Mouse (Mus musculus) stomach, embryonic 14.5 days (tissue): Measurements from ENCODE around the gene Trpm3. TPM values are rescaled to one million over a fixed set of nuclear protein-coding genes. Genes with fewer than 3 reads are reported as not detected.

ENCODE experiments used
- ATAC-seq: fragments of 200-750 bp; cut with Nextera tagmentation; 2 replicates; pipeline ENCODE4 v1.8.0; 2017; ENCODE audit warnings: low read depth, moderate TSS enrichment; ENCODE audit not compliant: insufficient number of reproducible peaks, insufficient read depth, low FRiP score
- H3K27ac ChIP-seq: fragments of 300-500 bp; sonication (generic); 2 replicates; pipeline ENCODE4 v1.5.1; 2014; ENCODE audit warnings: mild to moderate bottlenecking, low read length, moderate library complexity, mixed read lengths
- H3K27me3 ChIP-seq: fragments of 300-500 bp; sonication (generic); 2 replicates; pipeline ENCODE4 v1.6.1; 2014; ENCODE audit warnings: low read length, control low read depth, mixed read lengths; ENCODE audit not compliant: control insufficient read depth, insufficient read depth
- H3K36me3 ChIP-seq: fragments of 300-500 bp; sonication (generic); 2 replicates; pipeline ENCODE4 v1.6.1; 2014; ENCODE audit warnings: mild to moderate bottlenecking, control low read depth, low read length, moderate library complexity, mixed read lengths; ENCODE audit not compliant: control insufficient read depth, insufficient read depth
- H3K4me1 ChIP-seq: fragments of 300-500 bp; sonication (generic); 2 replicates; pipeline ENCODE4 v1.6.1; 2014; ENCODE audit warnings: low read length, control low read depth, mixed read lengths; ENCODE audit not compliant: control insufficient read depth, insufficient read depth
- H3K4me2 ChIP-seq: fragments of 300-500 bp; sonication (generic); replicated peaks from 2 replicates; pipeline ENCODE4 v1.6.1; 2014; ENCODE audit warnings: low read depth, low read length, control low read depth
- H3K4me3 ChIP-seq: fragments of 300-500 bp; sonication (generic); 2 replicates; pipeline ENCODE4 v1.5.1; 2014; ENCODE audit warnings: low read depth, low read length, control low read depth
- H3K9ac ChIP-seq: fragments of 300-500 bp; sonication (generic); replicated peaks from 2 replicates; pipeline ENCODE4 v1.6.1; 2014; ENCODE audit warnings: low read depth, mild to moderate bottlenecking, control low read depth, low read length, moderate library complexity, mixed read lengths
- H3K9me3 ChIP-seq: fragments of 300-500 bp; sonication (generic); 2 replicates; pipeline ENCODE4 v1.6.1; 2016; ENCODE audit warnings: low read depth, low read length, control low read depth; ENCODE audit not compliant: control insufficient read depth
- WGBS: fragments of 180-500 bp; shearing (Covaris S2); extraction: QIAGEN DNeasy Blood & Tissue Kit; methylation state at CpG from one replicate; pipeline ENCODE4 v1.1.7; 2014; 5-methylcytosine and 5-hydroxymethylcytosine counted together
- polyA plus RNA-seq: library from polyadenylated mRNA; unstranded; fragments of >200 nt; fragmentation: Nextera tagmentation; extraction: Ambion mirVana; gene quantifications from 2 replicates; pipeline ENCODE4 v1.2.1, GENCODE M21; 2014

Gene Trpm3
- polyA plus RNA-seq, 1 experiment from 2014 or later = 0.97 TPM

- H3K27me3 ChIP-seq = no peaks in the 10 kb centered on the region
- H3K4me3 ChIP-seq = no peak overlapping the region
- no peak overlapping the region for H3K4me2 ChIP-seq
- no peak overlapping the region for H3K27ac ChIP-seq
- no peaks in the 10 kb centered on the region for H3K4me1 ChIP-seq
- WGBS = 15% methylated on average over 2 of the region's 2 CpGs
- ATAC-seq = no peak
- no peaks in the 10 kb centered on the region for H3K36me3 ChIP-seq
- H3K9ac ChIP-seq = no peak overlapping the region
- no peaks in the 10 kb centered on the region for H3K9me3 ChIP-seq
Measured at GRCm38 (mm10) chr19:22736870-22737269, 598.0 kb downstream of the Trpm3 start.

DNA sequence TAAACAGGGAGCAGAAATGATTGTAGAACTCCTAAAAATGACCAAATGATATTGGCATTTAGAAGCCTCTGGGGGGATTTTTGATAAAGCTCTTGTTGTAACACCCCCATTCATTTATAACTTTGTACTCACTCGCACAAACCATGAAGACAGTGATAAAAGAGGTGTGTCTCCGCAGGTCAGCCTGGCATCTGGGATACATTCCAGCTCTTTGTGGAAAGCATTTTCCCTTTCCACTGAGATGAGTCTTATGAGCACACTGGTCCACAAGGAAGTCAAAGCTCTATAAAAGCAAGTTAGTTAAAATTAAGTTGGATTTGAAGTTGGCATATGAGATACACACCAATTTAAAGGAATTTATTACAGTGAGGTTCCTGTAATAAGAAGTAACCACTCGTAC is 600.4 kb downstream of the Trpm3 start:
- Histone ChIP-seq H3K36me3 (no peaks in the 10 kb centered on the region), H3K27ac (no peak overlapping the region), H3K9me3 (no peaks in the 10 kb centered on the region), H3K9ac (no peak overlapping the region), H3K27me3 (no peaks in the 10 kb centered on the region), H3K4me2 (no peak overlapping the region), H3K4me3 (no peak overlapping the region), H3K4me1 (no peaks in the 10 kb centered on the region)
- ATAC-seq = no peak
- WGBS = 51% methylated on average over 3 of the region's 3 CpGs

DNA sequence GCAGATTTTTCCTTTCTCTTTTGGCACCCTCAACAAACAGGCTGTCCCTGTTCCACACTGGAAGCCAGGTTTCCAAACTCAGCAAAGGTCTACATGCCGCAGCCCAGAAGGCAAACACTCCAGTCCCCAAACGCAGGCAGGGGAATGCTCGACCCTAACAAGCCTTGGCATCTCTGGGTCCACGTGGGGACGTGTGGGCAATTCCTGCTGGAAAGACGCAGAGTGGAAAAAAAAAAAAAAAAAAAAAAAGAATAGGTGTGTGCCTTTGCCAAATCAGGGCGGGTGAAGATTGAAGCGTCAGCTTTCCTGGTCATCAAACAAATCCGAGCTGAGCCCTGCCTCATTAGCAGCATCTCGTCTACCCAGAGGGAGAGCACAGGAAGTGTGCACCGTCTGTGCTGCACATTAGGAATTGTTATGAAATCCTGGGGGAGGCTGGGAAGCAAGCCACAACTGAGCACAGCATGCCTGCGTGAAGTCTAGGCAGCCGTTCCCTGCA is 614.5 kb downstream of the Trpm3 start:
- H3K4me1 ChIP-seq = no peaks in the 10 kb centered on the region
- H3K27ac ChIP-seq = no peak overlapping the region
- no peak overlapping the region for H3K4me2 ChIP-seq
- ATAC-seq = no peak
- H3K36me3 ChIP-seq = no peaks in the 10 kb centered on the region
- 41% methylated on average over 13 of the region's 13 CpGs for WGBS
- H3K9me3 ChIP-seq = no peaks in the 10 kb centered on the region
- H3K27me3 ChIP-seq = no peaks in the 10 kb centered on the region
- no peak overlapping the region for H3K9ac ChIP-seq
- no peak overlapping the region for H3K4me3 ChIP-seq

GRCm38 (mm10) chr19:22754071-22754470 is 615.2 kb downstream of the Trpm3 start:
- no peaks in the 10 kb centered on the region for H3K36me3 ChIP-seq
- no peak overlapping the region for H3K27ac ChIP-seq
- H3K27me3 ChIP-seq = no peaks in the 10 kb centered on the region
- ATAC-seq = no peak
- H3K9me3 ChIP-seq = no peaks in the 10 kb centered on the region
- H3K4me2 ChIP-seq = no peak overlapping the region
- H3K4me3 ChIP-seq = no peak overlapping the region
- H3K4me1 ChIP-seq = no peaks in the 10 kb centered on the region
- WGBS = 91% methylated on average over 10 of the region's 10 CpGs
- no peak overlapping the region for H3K9ac ChIP-seq

DNA sequence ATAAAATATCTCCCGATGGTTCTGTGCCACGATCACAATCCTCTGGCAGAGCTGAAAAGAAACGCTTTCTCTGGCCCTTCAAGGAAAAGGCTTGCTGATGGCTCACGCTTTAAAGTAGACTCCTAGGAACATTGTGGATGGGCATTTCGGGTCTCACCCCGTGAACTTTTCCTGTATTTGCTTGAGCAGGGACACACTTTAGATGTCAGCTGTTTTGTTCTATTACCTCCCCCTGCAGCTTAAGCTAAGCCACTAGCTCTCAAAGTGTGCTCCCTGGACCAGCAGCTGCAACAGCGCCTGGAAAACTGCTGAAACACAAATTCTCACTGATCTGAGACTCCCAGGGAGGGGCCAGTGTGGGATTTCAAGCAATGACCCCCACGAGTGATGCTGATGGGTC is 615.7 kb downstream of the Trpm3 start:
- H3K27ac ChIP-seq = no peak overlapping the region
- 74% methylated on average over 8 of the region's 8 CpGs for WGBS
- ATAC-seq = no peak
- H3K4me1 ChIP-seq = no peaks in the 10 kb centered on the region
- H3K4me2 ChIP-seq = no peak overlapping the region
- H3K27me3 ChIP-seq = no peaks in the 10 kb centered on the region
- no peaks in the 10 kb centered on the region for H3K36me3 ChIP-seq
- no peak overlapping the region for H3K4me3 ChIP-seq
- H3K9ac ChIP-seq = no peak overlapping the region
- no peaks in the 10 kb centered on the region for H3K9me3 ChIP-seq

DNA sequence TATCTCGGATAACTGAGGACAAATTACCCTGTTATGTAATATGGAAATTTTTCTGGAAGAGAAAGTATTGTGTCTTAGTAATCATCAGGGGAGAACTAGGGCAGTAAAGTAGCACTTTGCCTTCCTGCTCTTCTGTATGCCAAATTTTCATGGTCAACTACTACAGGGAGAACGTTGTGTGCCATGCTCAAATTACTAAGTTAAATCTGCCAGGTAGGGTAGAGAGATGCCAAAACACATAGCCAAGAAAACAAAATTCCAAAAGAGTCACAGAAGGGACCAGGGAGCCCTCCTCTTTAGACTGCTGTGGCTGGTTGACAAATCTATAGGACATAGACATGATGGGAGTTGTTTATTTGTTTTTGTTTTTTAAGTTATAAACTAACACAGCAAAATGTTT is 619.6 kb downstream of the Trpm3 start:
- 84% methylated on average over 2 of the region's 2 CpGs for WGBS
- Histone ChIP-seq H3K9me3 (no peaks in the 10 kb centered on the region), H3K4me2 (no peak overlapping the region), H3K36me3 (no peaks in the 10 kb centered on the region), H3K27ac (no peak overlapping the region), H3K27me3 (no peaks in the 10 kb centered on the region), H3K9ac (no peak overlapping the region), H3K4me3 (no peak overlapping the region), H3K4me1 (no peaks in the 10 kb centered on the region)
- ATAC-seq = no peak

DNA sequence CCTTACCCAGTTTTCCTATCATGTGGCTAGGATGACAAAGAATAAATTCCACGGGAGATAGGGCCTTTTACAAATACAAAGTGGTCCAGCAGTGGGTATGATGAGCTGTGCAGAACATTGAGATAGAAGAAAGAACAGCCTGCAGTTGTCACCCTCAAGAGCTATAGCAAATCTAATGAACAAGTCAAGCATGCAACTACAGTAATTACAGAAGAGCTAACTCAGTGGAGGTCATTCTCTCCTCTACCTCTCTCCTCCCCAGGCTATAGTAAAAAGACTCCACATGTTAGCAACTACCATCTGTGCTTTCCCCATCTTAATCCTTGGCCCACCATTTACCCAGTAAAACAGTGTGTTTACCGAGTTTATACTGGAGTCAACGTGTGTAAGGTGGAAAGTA is 629.4 kb downstream of the Trpm3 start:
- WGBS = 76% methylated on average over 3 of the region's 3 CpGs
- ATAC-seq = no peak
- Histone ChIP-seq H3K9me3 (no peaks in the 10 kb centered on the region), H3K27me3 (no peaks in the 10 kb centered on the region), H3K4me1 (no peaks in the 10 kb centered on the region), H3K9ac (no peak overlapping the region), H3K4me2 (no peak overlapping the region), H3K4me3 (no peak overlapping the region), H3K36me3 (no peaks in the 10 kb centered on the region), H3K27ac (no peak overlapping the region)

- Histone ChIP-seq H3K9ac (no peak overlapping the region), H3K4me3 (no peak overlapping the region), H3K4me1 (no peaks in the 10 kb centered on the region), H3K9me3 (no peaks in the 10 kb centered on the region), H3K36me3 (no peaks in the 10 kb centered on the region), H3K4me2 (no peak overlapping the region), H3K27ac (no peak overlapping the region), H3K27me3 (no peaks in the 10 kb centered on the region)
- 94% methylated on average over 3 of the region's 3 CpGs for WGBS
- no peak for ATAC-seq
Measured at GRCm38 (mm10) chr19:22775191-22775695, 636.4 kb downstream of the Trpm3 start.

GRCm38 (mm10) chr19:22780192-22780843 is 641.5 kb downstream of the Trpm3 start:
- Histone ChIP-seq H3K4me1 (no peaks in the 10 kb centered on the region), H3K9ac (no peak overlapping the region), H3K4me2 (no peak overlapping the region), H3K27ac (no peak overlapping the region), H3K36me3 (no peaks in the 10 kb centered on the region), H3K4me3 (no peak overlapping the region), H3K9me3 (no peaks in the 10 kb centered on the region), H3K27me3 (no peaks in the 10 kb centered on the region)
- 82% methylated on average over 7 of the region's 7 CpGs for WGBS
- no peak for ATAC-seq
